Mouse (Mus musculus) kidney, embryonic 16.5 days (tissue): Measurements from ENCODE around the gene Gm49380. TPM values are rescaled to one million over a fixed set of nuclear protein-coding genes. Genes with fewer than 3 reads are reported as not detected.

Experiments used
- ATAC-seq: fragments of 200-750 bp; cut with Nextera tagmentation; 2 replicates; pipeline ENCODE4 v1.8.0; 2017; ENCODE audit warnings: moderate TSS enrichment; ENCODE audit not compliant: low FRiP score, low TSS enrichment
- H3K27ac ChIP-seq: fragments of 300-500 bp; sonication (generic); 2 replicates; pipeline ENCODE4 v1.5.1; 2014; ENCODE audit warnings: low read length
- H3K27me3 ChIP-seq: fragments of 300-500 bp; sonication (generic); 2 replicates; pipeline ENCODE4 v1.6.1; 2014; ENCODE audit warnings: low read length, control low read depth, mixed read lengths; ENCODE audit not compliant: insufficient read depth
- H3K36me3 ChIP-seq: fragments of 300-500 bp; sonication (generic); 2 replicates; pipeline ENCODE4 v1.6.1; 2014; ENCODE audit warnings: low read length, control low read depth, mixed read lengths; ENCODE audit not compliant: insufficient read depth
- H3K4me1 ChIP-seq: fragments of 300-500 bp; sonication (generic); 2 replicates; pipeline ENCODE4 v1.6.1; 2014; ENCODE audit warnings: low read length, control low read depth, mixed read lengths; ENCODE audit not compliant: insufficient read depth
- H3K4me2 ChIP-seq: fragments of 300-500 bp; sonication (generic); replicated peaks from 2 replicates; pipeline ENCODE4 v1.6.1; 2014; ENCODE audit warnings: low read depth, low read length
- H3K4me3 ChIP-seq: fragments of 300-500 bp; sonication (generic); 2 replicates; pipeline ENCODE4 v1.5.1; 2014; ENCODE audit warnings: mild to moderate bottlenecking, low read length
- H3K9ac ChIP-seq: fragments of 300-500 bp; sonication (generic); replicated peaks from 2 replicates; pipeline ENCODE4 v1.6.1; 2014; ENCODE audit warnings: low read length
- H3K9me3 ChIP-seq: fragments of 300-500 bp; sonication (generic); 2 replicates; pipeline ENCODE4 v1.6.1; 2016; ENCODE audit warnings: low read length, control low read depth
- WGBS: fragments of 180-500 bp; shearing (Covaris S2); extraction: QIAGEN DNeasy Blood & Tissue Kit; methylation state at CpG from one replicate; pipeline ENCODE4 v1.1.7; 2014; 5-methylcytosine and 5-hydroxymethylcytosine counted together
- polyA plus RNA-seq: library from polyadenylated mRNA; unstranded; fragments of >200 nt; fragmentation: Nextera tagmentation; extraction: Ambion mirVana; gene quantifications from 2 replicates; pipeline ENCODE4 v1.2.1, GENCODE M21; 2015

Gene Gm49380
- polyA plus RNA-seq, 1 experiment from 2014 or later = 0.25 TPM

DNA sequence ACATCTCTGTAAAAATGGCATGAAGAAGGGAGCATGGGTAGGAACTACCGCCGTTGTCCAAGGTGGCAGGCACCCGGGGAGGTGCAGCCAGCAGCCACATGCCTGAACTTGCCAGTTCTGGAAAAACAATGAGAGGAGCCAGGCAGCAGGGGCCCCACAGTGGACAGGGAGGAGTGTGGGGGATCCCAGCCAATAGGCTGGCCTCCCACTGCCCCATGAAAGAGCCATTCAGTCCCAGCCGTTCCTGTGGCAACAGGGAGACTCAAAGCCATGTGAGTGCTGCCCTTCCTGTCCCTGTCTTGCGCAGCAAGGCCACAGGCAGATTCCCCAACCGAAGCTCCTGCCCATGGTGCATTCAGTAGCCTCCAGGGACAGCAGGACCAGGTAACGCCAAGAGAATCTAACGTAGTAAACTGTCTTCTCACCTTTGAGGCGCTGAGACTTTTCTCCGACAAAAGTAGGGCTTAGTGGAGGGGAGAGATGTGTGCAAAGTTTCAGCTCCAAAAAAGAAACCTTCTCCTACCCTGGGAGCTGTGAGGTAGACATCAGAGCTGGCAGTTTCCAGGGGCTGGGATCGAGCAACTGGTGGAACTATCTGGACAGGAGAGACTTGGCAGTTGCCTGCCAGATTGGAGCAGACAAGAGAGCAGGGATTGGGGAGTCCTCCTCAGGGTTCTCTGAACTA, 41.2 kb downstream of the Gm49380 start:
- ATAC-seq = no peak
- H3K36me3 ChIP-seq = no peaks in the 10 kb centered on the region
- H3K9ac ChIP-seq = peak overlapping the region; percentile 27; the same call in 1 of the 2 replicates
- WGBS = 25% methylated on average over 11 of the region's 11 CpGs
- no peak overlapping the region for H3K4me3 ChIP-seq
- no peaks in the 10 kb centered on the region for H3K9me3 ChIP-seq
- H3K27ac ChIP-seq = no peak overlapping the region; the same call in 1 of the 2 replicates
- no peaks in the 10 kb centered on the region for H3K27me3 ChIP-seq
- H3K4me2 ChIP-seq = 0 out of 2 replicates have a peak overlapping the region, but pooled peaks have one; percentile 3
- H3K4me1 ChIP-seq = peaks cover 46% of the 10 kb centered on the region

DNA sequence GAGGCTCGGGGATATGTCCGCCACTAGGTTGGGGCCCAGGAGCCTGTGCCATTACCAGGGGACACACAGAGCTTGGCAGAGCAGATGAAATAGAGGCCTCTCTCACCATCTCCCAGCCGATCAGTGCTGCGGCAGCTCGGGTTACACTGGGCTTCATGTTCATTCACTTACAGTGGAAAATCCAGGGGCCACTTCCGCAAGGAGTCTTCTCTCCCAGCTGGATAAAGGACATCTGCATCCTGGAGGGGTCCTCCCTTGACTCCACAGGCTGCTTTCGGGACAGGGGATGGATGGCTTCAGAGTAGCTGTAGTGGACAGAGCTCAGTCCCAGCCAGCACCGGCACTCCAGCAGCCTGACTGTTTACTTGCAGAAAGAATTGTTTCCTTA, 42.5 kb downstream of the Gm49380 start:
- ATAC-seq = no peak
- 25% methylated on average over 8 of the region's 8 CpGs for WGBS
- H3K4me2 ChIP-seq = no peak overlapping the region
- H3K27me3 ChIP-seq = no peaks in the 10 kb centered on the region
- H3K27ac ChIP-seq = no peak overlapping the region
- 0 out of 2 replicates have a peak overlapping the region, but pooled peaks have one; percentile 5 for H3K9ac ChIP-seq
- no peaks in the 10 kb centered on the region for H3K36me3 ChIP-seq
- peaks cover 39% of the 10 kb centered on the region for H3K4me1 ChIP-seq
- H3K4me3 ChIP-seq = no peak overlapping the region
- H3K9me3 ChIP-seq = no peaks in the 10 kb centered on the region

DNA sequence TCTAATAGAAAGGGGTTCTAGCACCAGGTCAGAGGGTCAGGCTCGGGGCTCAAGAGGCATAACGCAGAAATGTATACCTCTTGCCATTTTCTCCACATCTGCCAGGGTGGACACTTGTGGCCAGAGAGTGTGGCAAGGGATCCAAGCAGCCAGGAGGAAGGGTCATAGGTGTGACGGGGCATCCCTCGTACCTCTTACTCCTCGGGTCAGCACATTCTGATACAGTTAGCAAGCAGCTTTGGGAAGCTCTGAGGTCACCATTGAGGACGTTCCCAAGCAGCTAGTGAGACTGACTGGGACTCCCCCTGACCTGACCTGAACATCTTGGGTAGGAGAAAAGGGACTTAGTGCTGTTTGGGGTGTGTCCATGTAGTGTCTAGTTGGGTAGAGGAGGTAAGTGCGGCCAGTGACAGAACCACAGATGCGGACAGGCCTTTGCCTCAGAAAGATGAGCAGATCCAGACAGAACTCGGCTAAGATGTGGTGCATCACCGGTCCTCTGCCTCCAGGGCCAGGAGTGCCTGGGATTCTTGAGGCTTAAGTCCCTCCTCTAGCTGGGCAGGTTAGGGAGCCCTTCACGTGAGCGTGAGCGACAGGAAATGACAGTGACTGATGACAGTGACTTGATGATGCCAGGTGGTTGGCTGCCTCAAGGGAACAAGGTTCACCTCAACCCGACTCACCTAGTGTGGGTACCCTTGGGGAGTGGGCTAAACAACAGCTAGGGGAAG, 43.0 kb downstream of the Gm49380 start:
- Histone ChIP-seq H3K4me2 (no peak overlapping the region), H3K27me3 (no peaks in the 10 kb centered on the region), H3K4me1 (peaks cover 35% of the 10 kb centered on the region), H3K9me3 (no peaks in the 10 kb centered on the region), H3K36me3 (no peaks in the 10 kb centered on the region), H3K9ac (no peak overlapping the region), H3K4me3 (no peak overlapping the region), H3K27ac (no peak overlapping the region)
- ATAC-seq = no peak
- WGBS = 57% methylated on average over 14 of the region's 14 CpGs

DNA sequence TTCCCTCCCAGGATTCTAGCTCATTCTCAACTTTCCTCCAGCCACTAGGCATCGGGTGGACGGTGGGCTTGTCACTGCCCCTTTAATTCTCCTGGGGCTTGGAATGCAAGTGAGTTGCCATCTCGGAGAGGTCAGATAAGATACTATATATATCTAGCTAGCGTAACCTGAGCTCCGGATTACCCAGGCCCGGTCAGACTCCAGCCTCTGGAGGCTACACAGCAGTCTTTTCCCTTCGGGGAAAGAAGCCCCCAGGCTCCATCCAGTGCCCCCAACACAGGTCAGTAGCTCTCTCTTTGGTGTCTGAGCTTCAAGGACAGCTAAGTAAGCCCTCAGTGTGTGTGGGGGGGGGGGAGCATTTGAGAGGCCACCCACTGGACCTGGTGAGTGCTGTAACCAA, 44.0 kb downstream of the Gm49380 start:
- Histone ChIP-seq H3K27me3 (no peaks in the 10 kb centered on the region), H3K4me1 (peaks cover 31% of the 10 kb centered on the region), H3K9ac (no peak overlapping the region), H3K27ac (no peak overlapping the region), H3K36me3 (no peaks in the 10 kb centered on the region), H3K4me2 (no peak overlapping the region), H3K4me3 (no peak overlapping the region), H3K9me3 (no peaks in the 10 kb centered on the region)
- 14% methylated on average over 7 of the region's 7 CpGs for WGBS
- ATAC-seq = no peak

DNA sequence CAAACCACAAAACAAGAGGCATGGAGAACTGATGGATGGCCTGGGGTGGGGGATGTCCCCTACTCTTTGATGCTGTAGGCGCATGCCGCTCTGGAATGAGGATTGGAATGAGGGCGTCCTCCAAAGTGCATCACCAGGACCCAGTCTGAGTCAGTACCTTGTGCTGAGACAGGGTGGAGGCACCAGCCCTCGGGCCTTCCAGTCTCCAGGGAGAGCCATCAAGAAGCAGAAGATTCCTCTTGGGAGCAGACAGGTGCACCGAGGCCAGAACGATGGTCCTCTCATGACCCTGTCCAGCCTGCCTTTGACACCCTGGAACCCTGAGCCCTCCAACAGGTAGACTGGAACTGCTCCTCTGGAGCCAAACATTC, 45.4 kb downstream of the Gm49380 start:
- Histone ChIP-seq H3K4me1 (peaks cover 31% of the 10 kb centered on the region), H3K27ac (no peak overlapping the region), H3K9me3 (no peaks in the 10 kb centered on the region), H3K27me3 (no peaks in the 10 kb centered on the region), H3K9ac (no peak overlapping the region), H3K36me3 (no peaks in the 10 kb centered on the region), H3K4me3 (no peak overlapping the region), H3K4me2 (peak overlapping the region; percentile 79; the same call in 1 of the 2 replicates)
- WGBS = 73% methylated on average over 6 of the region's 6 CpGs
- no peak for ATAC-seq

DNA sequence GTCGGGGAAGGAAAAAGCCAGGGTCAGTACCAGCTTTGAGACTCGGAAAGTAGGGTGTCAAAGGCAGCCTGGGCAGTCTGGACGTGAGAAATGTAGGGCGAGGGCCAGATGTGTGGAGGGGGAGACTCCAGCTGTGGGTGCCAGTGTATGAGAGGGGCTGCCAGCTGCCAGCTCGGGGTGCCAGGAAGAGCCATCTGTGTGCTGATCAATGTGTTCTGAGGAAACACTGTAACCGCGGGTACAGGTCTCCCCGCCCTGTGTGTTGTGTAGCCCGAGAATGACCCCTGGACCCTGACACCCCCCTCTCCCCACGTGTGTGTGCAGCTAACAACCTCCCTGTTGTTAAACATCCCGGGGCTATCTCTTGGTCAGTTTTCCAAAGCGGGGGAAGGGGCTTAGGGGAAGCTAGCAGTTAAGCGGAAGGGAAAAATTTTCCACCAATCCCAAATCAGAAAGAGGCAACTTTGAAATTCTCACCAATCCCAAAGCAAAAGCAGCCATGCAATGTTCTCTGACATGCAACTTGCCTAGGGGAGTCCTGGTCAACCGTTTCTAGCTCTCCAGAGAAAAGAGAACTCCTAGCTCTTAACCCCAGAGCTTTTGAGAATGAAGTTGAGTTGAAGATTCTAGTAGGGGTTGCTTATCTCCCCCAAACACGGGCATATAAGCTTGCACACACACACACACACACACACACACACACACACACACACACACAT, 45.9 kb downstream of the Gm49380 start:
- ATAC-seq = peak; percentile 36
- 5% methylated on average over 15 of the region's 15 CpGs for WGBS
- peak overlapping the region; percentile 67 for H3K9ac ChIP-seq
- peak overlapping the region; percentile 50 for H3K4me3 ChIP-seq
- H3K4me2 ChIP-seq = peak overlapping the region; percentile 79
- no peaks in the 10 kb centered on the region for H3K27me3 ChIP-seq
- no peaks in the 10 kb centered on the region for H3K36me3 ChIP-seq
- H3K4me1 ChIP-seq = peaks cover 29% of the 10 kb centered on the region
- no peaks in the 10 kb centered on the region for H3K9me3 ChIP-seq
- no peak overlapping the region for H3K27ac ChIP-seq

DNA sequence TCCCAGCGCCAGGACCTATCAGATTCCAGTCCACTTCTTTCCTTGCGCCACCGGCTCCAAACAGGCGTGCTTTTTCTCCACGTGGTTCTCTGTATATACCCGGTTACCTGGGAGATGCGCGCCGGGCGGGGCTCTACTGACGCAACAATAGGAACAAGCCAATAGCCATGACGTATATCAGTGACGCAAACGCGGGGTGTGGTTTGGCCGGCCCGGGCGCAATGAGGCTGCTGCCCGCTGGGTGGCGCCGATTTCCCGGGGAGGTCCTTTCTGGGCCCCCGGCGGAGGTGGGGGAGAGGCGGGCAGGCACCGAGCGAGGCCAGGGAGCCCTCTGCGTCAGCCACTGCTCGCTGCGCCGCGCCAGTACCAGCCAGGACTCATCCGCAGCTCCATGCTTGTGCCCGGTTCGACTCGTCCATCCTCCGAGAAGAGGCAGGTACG, 46.5 kb downstream of the Gm49380 start, which contains the start of gene Usp2:
Gene Usp2 (plus strand): TSS at position 237 of the 441 bp plus-strand sequence.
- Histone ChIP-seq H3K9me3 (no peaks in the 10 kb centered on the region), H3K4me3 (peak within 1 kb of the TSS; percentile 50), H3K36me3 (no peaks in the 10 kb centered on the region), H3K4me1 (peaks cover 23% of the 10 kb centered on the region), H3K27me3 (no peaks in the 10 kb centered on the region), H3K9ac (peak within 1 kb of the TSS; percentile 67), H3K27ac (no peak within 1 kb of the TSS), H3K4me2 (peak within 1 kb of the TSS; percentile 79)
- peak; percentile 96 for ATAC-seq
- 0% methylated on average over 37 of the region's 38 CpGs for WGBS

DNA sequence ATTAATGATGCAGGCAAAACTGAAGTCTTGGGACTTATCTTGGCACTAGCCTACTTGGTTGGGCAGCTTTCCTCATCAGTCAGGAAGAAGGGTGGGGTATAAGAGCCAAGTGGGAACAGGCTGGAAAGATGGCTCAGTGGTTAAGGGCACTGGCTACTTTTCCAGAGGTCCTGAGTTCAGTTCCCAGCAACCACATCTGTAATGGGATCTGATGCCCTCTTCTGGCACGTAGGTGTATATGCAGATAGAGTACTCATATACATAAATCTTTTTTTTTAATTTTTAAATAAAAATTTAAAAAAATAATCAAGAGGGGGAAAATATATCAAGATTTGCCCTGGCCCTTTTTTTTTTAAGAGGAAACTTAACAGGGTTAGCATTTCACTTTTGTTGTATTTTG, 48.1 kb downstream of the Gm49380 start:
- no peak overlapping the region for H3K4me3 ChIP-seq
- 52% methylated on average over 1 of the region's 1 CpGs for WGBS
- no peak overlapping the region for H3K27ac ChIP-seq
- ATAC-seq = no peak
- H3K36me3 ChIP-seq = no peaks in the 10 kb centered on the region
- no peak overlapping the region for H3K4me2 ChIP-seq
- no peaks in the 10 kb centered on the region for H3K27me3 ChIP-seq
- H3K4me1 ChIP-seq = peaks cover 9% of the 10 kb centered on the region
- no peak overlapping the region for H3K9ac ChIP-seq
- H3K9me3 ChIP-seq = no peaks in the 10 kb centered on the region

DNA sequence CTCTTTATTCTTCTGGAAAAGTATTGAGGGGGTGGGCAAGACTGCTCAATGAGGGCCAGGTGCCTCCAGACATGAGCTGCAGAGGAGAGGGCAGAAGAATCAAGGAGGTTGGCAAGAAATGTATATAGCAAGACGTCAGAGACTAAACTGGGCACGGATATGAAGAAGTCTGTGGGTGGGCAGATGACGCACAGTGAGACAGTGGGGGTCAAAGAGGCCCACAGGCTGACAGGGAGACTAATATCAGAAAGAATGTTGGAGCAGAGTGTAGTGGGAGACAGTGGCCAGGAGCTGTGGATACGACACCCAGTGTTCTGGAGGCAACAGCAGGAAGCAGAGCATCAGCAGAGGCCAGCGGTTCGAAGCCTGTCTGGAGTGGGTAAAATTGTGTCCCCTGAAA, 54.7 kb downstream of the Gm49380 start:
- Histone ChIP-seq H3K27ac (no peak overlapping the region), H3K36me3 (no peaks in the 10 kb centered on the region), H3K9me3 (no peaks in the 10 kb centered on the region; the same call in 1 of the 2 replicates), H3K4me2 (no peak overlapping the region), H3K4me1 (no peaks in the 10 kb centered on the region), H3K4me3 (no peak overlapping the region), H3K27me3 (no peaks in the 10 kb centered on the region), H3K9ac (no peak overlapping the region)
- no peak for ATAC-seq
- 80% methylated on average over 6 of the region's 6 CpGs for WGBS
